Mouse (Mus musculus) left cerebral cortex, postnatal 10 days (tissue): ENCODE measurements around the gene Atad5. TPM values are rescaled to one million over a fixed set of nuclear protein-coding genes. Genes with fewer than 3 reads are reported as not detected.
"Not testable (repeated sequence)": the region's sequence is repeated elsewhere in the genome, so short reads cannot be mapped to it uniquely, and the experiment has no call there.

Experiments
- DNase-seq, 2 experiments: peaks; one replicate each; pipeline ENCODE4 v3.0.0; 2021 to 2022; ENCODE audit warnings: low spot score in 2 of 2, mixed read lengths in 1 of 2; ENCODE audit errors: extremely low spot score in 1 of 2
- intact Hi-C: fragments of 180-260 bp; cut with DNase I; formaldehyde crosslinking; loops from one replicate; pipeline ENCODE4 v1.15.1; 2025
- total RNA-seq, 2 experiments: library from RNA; stranded (reverse); gene quantifications; 2 replicates each; pipeline ENCODE4 v1.2.3; 2021

The Atad5 gene
- total RNA-seq, 2 experiments from 2014 or later, result 4.2 to 4.6 TPM

DNA sequence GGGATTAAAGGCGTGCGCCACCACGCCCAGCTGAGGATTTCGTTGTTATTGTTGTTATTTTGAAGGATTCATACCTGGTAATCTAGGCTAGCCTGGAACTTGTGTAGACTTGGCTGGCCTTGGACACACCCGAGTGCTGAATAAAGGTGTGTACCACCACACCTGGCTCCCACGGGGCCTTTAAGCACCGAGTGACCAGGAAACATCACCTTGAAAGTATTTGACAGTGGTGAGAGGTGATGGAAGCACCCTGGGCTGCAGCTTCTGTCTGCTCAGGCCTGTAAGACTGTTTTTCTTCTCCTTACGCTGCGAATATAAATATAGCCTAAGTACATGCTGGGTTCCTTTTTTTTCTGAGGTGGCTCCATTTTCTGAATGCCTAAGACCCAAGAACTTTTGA is 78.9 kb downstream of the Atad5 start:
- intact Hi-C loops, result no loop called here
- DNase-seq, result no peak

- DNase-seq, result no peak
- intact Hi-C loops, result no loop called here
Measured at GRCm38 (mm10) chr11:80168611-80169249, 79.5 kb downstream of the Atad5 start.

- DNase-seq, result no peak
- intact Hi-C loops, result no loop called here
Measured at GRCm38 (mm10) chr11:80169629-80170028, 80.4 kb downstream of the Atad5 start.

DNA sequence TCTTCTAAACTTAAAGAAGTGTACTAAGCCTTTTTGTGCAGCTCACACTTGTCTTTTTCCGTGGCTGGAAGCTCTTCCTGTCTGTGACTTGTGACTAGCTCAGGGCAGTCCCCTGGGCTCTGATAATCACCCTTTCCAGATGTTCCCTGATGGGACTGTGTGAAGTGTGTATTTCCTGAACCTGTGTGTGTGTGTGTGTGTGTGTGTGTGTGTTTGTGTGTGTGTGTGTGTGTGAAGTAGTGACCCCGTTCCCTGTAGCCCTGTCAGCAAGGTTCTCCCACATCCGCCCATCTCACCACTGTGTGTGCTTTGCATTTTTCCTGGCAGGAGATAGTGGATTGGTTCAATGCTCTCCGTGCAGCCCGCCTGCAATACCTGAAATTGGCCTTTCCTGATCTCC is 81.2 kb downstream of the Atad5 start:
- no peak for DNase-seq
- intact Hi-C loops, result no loop called here

DNA sequence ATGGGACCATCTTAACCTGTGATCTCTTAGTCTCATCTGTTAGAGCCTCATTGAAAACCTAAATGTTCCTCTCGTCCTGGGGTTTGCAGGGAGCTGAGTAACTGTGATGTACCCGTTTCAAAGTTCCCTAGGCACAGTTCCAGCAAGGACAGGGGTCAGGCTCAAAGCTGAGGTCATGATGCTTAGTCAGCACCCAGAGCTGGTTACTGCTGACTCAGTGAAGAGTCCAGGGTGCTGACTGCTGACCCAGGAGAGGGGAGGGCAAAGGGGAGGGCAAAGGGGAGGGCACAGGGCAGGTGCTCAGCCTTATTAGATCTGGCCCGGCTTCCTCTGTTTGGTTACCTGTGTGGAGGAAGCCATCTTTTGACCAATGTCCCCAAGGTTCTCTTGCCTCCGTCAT is 82.7 kb downstream of the Atad5 start:
- DNase-seq, result no peak
- intact Hi-C loops, result no loop called here

DNA sequence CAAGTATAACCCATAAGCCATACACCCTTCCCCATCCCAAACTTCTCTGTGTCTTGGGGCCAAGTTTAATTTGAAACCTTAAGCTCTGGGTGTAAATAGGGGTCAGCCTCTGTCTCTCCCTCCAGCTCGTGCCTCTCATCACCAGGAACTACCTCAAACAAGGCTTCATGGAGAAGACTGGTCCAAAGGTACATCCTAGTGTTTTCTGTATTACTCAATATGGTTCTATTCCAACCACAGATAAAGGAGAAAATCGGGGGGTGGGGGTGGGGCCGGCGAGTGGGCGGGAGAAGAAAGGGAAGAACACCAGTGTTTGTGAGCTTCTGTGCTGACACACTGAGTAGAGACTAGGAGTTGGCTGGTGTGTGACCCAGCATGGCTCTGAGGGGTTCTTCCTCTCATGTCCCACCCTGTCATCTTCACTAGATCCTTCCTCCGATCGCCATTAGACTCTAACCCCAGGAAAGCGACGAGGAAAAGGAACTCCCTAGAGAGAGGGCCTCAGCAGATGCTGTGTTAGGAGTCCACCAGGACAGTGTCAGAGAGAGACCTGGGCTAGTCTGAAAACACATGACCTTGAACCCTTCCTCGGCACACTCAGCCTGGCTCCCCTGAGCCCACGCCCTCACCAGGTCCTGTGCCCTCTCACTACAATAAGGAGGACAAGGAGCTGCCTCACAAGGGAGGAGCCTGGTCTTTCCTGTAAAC is 84.9 kb downstream of the Atad5 start:
- DNase-seq, result no peak
- intact Hi-C loops, result no loop called here

GRCm38 (mm10) chr11:80176911-80177895 is 88.0 kb downstream of the Atad5 start:
- peak; percentile 30 to 74 for DNase-seq
- intact Hi-C loops, result no loop called here

GRCm38 (mm10) chr11:80178316-80178715 is 89.1 kb downstream of the Atad5 start:
- DNase-seq, result no peak
- intact Hi-C loops, result no loop called here

- intact Hi-C loops, result no loop called here
- no peak for DNase-seq
Measured at GRCm38 (mm10) chr11:80181021-80181749, 92.0 kb downstream of the Atad5 start.

GRCm38 (mm10) chr11:80183054-80183704 is 94.0 kb downstream of the Atad5 start:
- intact Hi-C loops, DNase-seq: not testable (repeated sequence)

GRCm38 (mm10) chr11:80183705-80184255 is 94.6 kb downstream of the Atad5 start, which contains the start of gene Rnf135:
Gene Rnf135 (plus strand): TSS chr11:80183851.
- intact Hi-C loops, result no loop called here
- peak; percentile 80 to 96 for DNase-seq

- DNase-seq, result no peak
- intact Hi-C loops, result no loop called here
Measured at GRCm38 (mm10) chr11:80184531-80185071, 95.4 kb downstream of the Atad5 start.

Other genes with a start within 250 kb of the Atad5 start
- gene Utp6, start 127.0 kb upstream of the Atad5 start, total RNA-seq, result 10 to 100 TPM; 26.6 to 27.9 TPM
- gene Suz12, start 96.3 kb upstream of the Atad5 start, total RNA-seq, result 10 to 100 TPM; 28.6 to 31.7 TPM
- gene Crlf3, start 8.4 kb upstream of the Atad5 start, total RNA-seq, result 10 to 100 TPM; 12.2 to 13.1 TPM
- gene Tefm, start 52.8 kb downstream of the Atad5 start, total RNA-seq, result 10 to 100 TPM in 1 of 2 experiments, 1 to 10 TPM in 1; 9.6 to 11.5 TPM
- gene Adap2, start 64.7 kb downstream of the Atad5 start, total RNA-seq, result 1 to 10 TPM; 8.3 to 8.5 TPM
- 1 to 10 TPM; 3.5 to 4.1 TPM for gene Rnf135, start 94.5 kb downstream of the Atad5 start, total RNA-seq
- 10 to 100 TPM; 67.5 to 69.6 TPM for gene Rhot1, start 119.6 kb downstream of the Atad5 start, total RNA-seq
- 10 to 100 TPM; 19.4 to 22.5 TPM for gene Rhbdl3, start 211.5 kb downstream of the Atad5 start, total RNA-seq